Mouse (Mus musculus): ENCODE measurements around the gene Olfr1508.

GRCm38 (mm10) chr14:52427686-52428085 lies 39.6 kb downstream of the Olfr1508 start:
- no peak for TF ChIP-seq POLR2A (IDR thresholded peaks at IDR 0.05; ENCODE audit: borderline replicate concordance, low read depth, low read length)
- TF ChIP-seq CTCF (IDR thresholded peaks at IDR 0.05; ENCODE audit: low read depth, low read length), result no peak

Measured in bone marrow macrophage, adult 2 months (primary cell).